Mouse (Mus musculus) T-helper 17 cell (primary cell): ENCODE measurements around the gene Msantd2.

Experiments used
- in situ Hi-C, 2 experiments: fragments of 300-600 bp; cut with MboI, MseI; formaldehyde crosslinking; loops; 1 replicate in 1 of 2; 2 replicates in 1 of 2; pipeline ENCODE4 v1.15.1; 2025; ENCODE audit warnings: high pct_unique_total_duplicates in 2 of 2

Gene Msantd2

GRCm38 (mm10) chr9:37540701-37541575 is 51.8 kb downstream of the Msantd2 start:
- in situ Hi-C loops: loop anchor here (5.0 to 10.0 kb wide), 2 partner anchors 71 to 74 kb away; partner anchors contain the start of gene Spa17 (in 2 of the 2)

GRCm38 (mm10) chr9:37541851-37542642 is 52.9 kb downstream of the Msantd2 start:
- in situ Hi-C loops: loop anchor here (5.0 to 10.0 kb wide), 2 partner anchors 70 to 73 kb away; partner anchors contain the start of gene Spa17 (in 2 of the 2)

- in situ Hi-C loops: loop anchor here (5.0 to 10.0 kb wide), 2 partner anchors 68 to 71 kb away; partner anchors contain the start of gene Spa17 (in 2 of the 2)
These were observed 54.8 kb downstream of the Msantd2 start for GRCm38 (mm10) chr9:37543869-37544440.

GRCm38 (mm10) chr9:37544447-37545165 is 55.5 kb downstream of the Msantd2 start:
- in situ Hi-C loops: loop anchor here (5.0 to 10.0 kb wide), 2 partner anchors 68 to 70 kb away; partner anchors contain the start of gene Spa17 (in 2 of the 2)

- in situ Hi-C loops: loop anchor here in 1 of 2 experiments (10.0 kb wide), 1 partner anchor 70 kb away; the partner anchor contains the start of gene Spa17
These were observed 56.1 kb downstream of the Msantd2 start for GRCm38 (mm10) chr9:37545166-37545610.

- in situ Hi-C loops: loop anchor here in 1 of 2 experiments (10.0 kb wide), 1 partner anchor 69 kb away; the partner anchor contains the start of gene Spa17
These were observed 56.8 kb downstream of the Msantd2 start for GRCm38 (mm10) chr9:37545847-37546452.

GRCm38 (mm10) chr9:37546889-37547288 is 57.8 kb downstream of the Msantd2 start:
- in situ Hi-C loops: loop anchor here in 1 of 2 experiments (10.0 kb wide), 1 partner anchor 68 kb away; the partner anchor contains the start of gene Spa17

GRCm38 (mm10) chr9:37550435-37550834 is 61.3 kb downstream of the Msantd2 start:
- in situ Hi-C loops: no loop called here

GRCm38 (mm10) chr9:37551751-37552531 is 62.8 kb downstream of the Msantd2 start:
- in situ Hi-C loops: no loop called here

GRCm38 (mm10) chr9:37552536-37553293 is 63.6 kb downstream of the Msantd2 start, which contains the start of gene Nrgn:
TSS of gene Nrgn (minus strand) at chr9:37552904.
- in situ Hi-C loops: no loop called here

- in situ Hi-C loops: no loop called here
These were observed 65.2 kb downstream of the Msantd2 start for GRCm38 (mm10) chr9:37554279-37554678.

- in situ Hi-C loops: no loop called here
These were observed 66.0 kb downstream of the Msantd2 start, which contains the start of gene Siae for GRCm38 (mm10) chr9:37554838-37555748. TSS of gene Siae (plus strand) at chr9:37555698.

GRCm38 (mm10) chr9:37556366-37556765 is 67.2 kb downstream of the Msantd2 start:
- in situ Hi-C loops: no loop called here

- in situ Hi-C loops: no loop called here
These were observed 71.5 kb downstream of the Msantd2 start for GRCm38 (mm10) chr9:37560617-37561016.

GRCm38 (mm10) chr9:37563805-37564204 is 74.7 kb downstream of the Msantd2 start:
- in situ Hi-C loops: no loop called here

- in situ Hi-C loops: no loop called here
These were observed 77.9 kb downstream of the Msantd2 start for GRCm38 (mm10) chr9:37567019-37567418.

GRCm38 (mm10) chr9:37567454-37567853 is 78.3 kb downstream of the Msantd2 start:
- in situ Hi-C loops: no loop called here
